Mouse (Mus musculus): ENCODE results near the gene Gm42878. TPM values are rescaled to one million over a fixed set of nuclear protein-coding genes. Genes with fewer than 3 reads are reported as not detected.
A peak's percentile ranks its signal among the peaks of the same experiment; 100 is the strongest.

Gene Gm42878
- total RNA-seq (2021), result not detected
- long read RNA-seq, experiment 1, result 0 reads
- long read RNA-seq, experiment 2, result 0 reads

GRCm38 (mm10) chr5:121544910-121545792 is at the start of gene Gm42878, which contains the start of gene Adam1a:
Gm42878 (minus strand) TSS chr5:121545482.
Adam1a (minus strand) TSS chr5:121545482.
- DNase-seq, result peak in 1 of 2 experiments; percentile 57
- intact Hi-C loops (cut with DNase I), result loop anchor here (2.0 kb wide), 1 partner anchor 58 kb away; no protein-coding TSS in a partner anchor

- DNase-seq, result no peak
- intact Hi-C loops (cut with DNase I), result no loop called here
These were observed 49.5 kb upstream of the Gm42878 start for GRCm38 (mm10) chr5:121594714-121595313.

GRCm38 (mm10) chr5:121593451-121594401 is 48.4 kb upstream of the Gm42878 start, which contains the start of gene Aldh2:
Aldh2 (minus strand) TSS chr5:121593824.
- peak; percentile 90 to 91 for DNase-seq
- intact Hi-C loops (cut with DNase I), result no loop called here

GRCm38 (mm10) chr5:121592816-121593407 is 47.6 kb upstream of the Gm42878 start:
- DNase-seq, result peak in 1 of 2 experiments; percentile 32
- intact Hi-C loops (cut with DNase I), result no loop called here

GRCm38 (mm10) chr5:121592064-121592815 is 47.0 kb upstream of the Gm42878 start:
- intact Hi-C loops (cut with DNase I), result no loop called here
- no peak for DNase-seq

- intact Hi-C loops (cut with DNase I), result no loop called here
- peak; percentile 38 to 47 for DNase-seq
These were observed 46.3 kb upstream of the Gm42878 start for GRCm38 (mm10) chr5:121591417-121592063.

- no peak for DNase-seq
- intact Hi-C loops (cut with DNase I), result no loop called here
These were observed 44.6 kb upstream of the Gm42878 start for GRCm38 (mm10) chr5:121589928-121590327.

- DNase-seq, result peak; percentile 53 to 62
- intact Hi-C loops (cut with DNase I), result no loop called here
These were observed 41.2 kb upstream of the Gm42878 start for GRCm38 (mm10) chr5:121586400-121587039.

- no peak for DNase-seq
- intact Hi-C loops (cut with DNase I), result no loop called here
These were observed 40.4 kb upstream of the Gm42878 start for GRCm38 (mm10) chr5:121585699-121586098.

- DNase-seq, result no peak
- intact Hi-C loops (cut with DNase I), result no loop called here
These were observed 39.7 kb upstream of the Gm42878 start for GRCm38 (mm10) chr5:121585005-121585404.

GRCm38 (mm10) chr5:121583765-121584501 is 38.7 kb upstream of the Gm42878 start:
- peak; percentile 94 to 97 for DNase-seq
- intact Hi-C loops (cut with DNase I), result no loop called here

GRCm38 (mm10) chr5:121581945-121582344 is 36.7 kb upstream of the Gm42878 start:
- intact Hi-C loops (cut with DNase I), result no loop called here
- no peak for DNase-seq

- peak; percentile 40 to 53 for DNase-seq
- intact Hi-C loops (cut with DNase I), result no loop called here
These were observed 31.7 kb upstream of the Gm42878 start for GRCm38 (mm10) chr5:121576927-121577488.

- intact Hi-C loops (cut with DNase I), result no loop called here
- DNase-seq, result no peak
These were observed 30.6 kb upstream of the Gm42878 start for GRCm38 (mm10) chr5:121575867-121576266.

- intact Hi-C loops (cut with DNase I), result no loop called here
- DNase-seq, result no peak
These were observed 28.9 kb upstream of the Gm42878 start for GRCm38 (mm10) chr5:121574145-121574544.

- intact Hi-C loops (cut with DNase I), result no loop called here
- no peak for DNase-seq
These were observed 25.5 kb upstream of the Gm42878 start for GRCm38 (mm10) chr5:121570787-121571186.

GRCm38 (mm10) chr5:121569881-121570420 is 24.7 kb upstream of the Gm42878 start:
- DNase-seq, result no peak
- intact Hi-C loops (cut with DNase I), result no loop called here
